Mouse (Mus musculus) MEL (cell line): ENCODE results near the gene Cpm.

Experiments
- CTCF ChIP-seq, 3 experiments: IDR thresholded peaks in 2 of 3; conservative IDR thresholded peaks in 1 of 3; 2 replicates each; pipeline ENCODE4 v1.5.1; 2011 to 2012; ENCODE audit warnings: low read length in 3 of 3, low read depth in 2 of 3, mild to moderate bottlenecking in 2 of 3, improper control_type of control experiment in 1 of 3, inconsistent platforms in 1 of 3, mixed read lengths in 1 of 3, moderate library complexity in 1 of 3; ENCODE audit not compliant: control insufficient read depth in 1 of 3, insufficient read depth in 1 of 3, poor library complexity in 1 of 3, severe bottlenecking in 1 of 3
- EP300 ChIP-seq, 2 experiments: IDR thresholded peaks; 2 replicates each; pipeline ENCODE4 v1.6.1; 2011; ENCODE audit warnings: improper control_type of control experiment in 2 of 2, low read length in 2 of 2, low read depth in 1 of 2, mild to moderate bottlenecking in 1 of 2
- ETS1 ChIP-seq: IDR thresholded peaks from 2 replicates; pipeline ENCODE4 v1.6.1; 2012; ENCODE audit warnings: low read depth, mild to moderate bottlenecking, inconsistent platforms, low read length, improper control_type of control experiment, moderate library complexity
- GABPA ChIP-seq: IDR thresholded peaks from 2 replicates; pipeline ENCODE4 v1.6.1; 2012; ENCODE audit warnings: low read depth, mild to moderate bottlenecking, inconsistent platforms, low read length, improper control_type of control experiment, moderate library complexity
- GATA1 ChIP-seq: IDR thresholded peaks from 2 replicates; pipeline ENCODE4 v1.6.1; 2011; ENCODE audit warnings: low read depth, low read length, improper control_type of control experiment
- HCFC1 ChIP-seq: IDR thresholded peaks from 2 replicates; pipeline ENCODE4 v1.6.1; 2012; ENCODE audit warnings: low read depth, mild to moderate bottlenecking, inconsistent platforms, low read length, improper control_type of control experiment, moderate library complexity
- MAFK ChIP-seq: IDR thresholded peaks from 2 replicates; pipeline ENCODE4 v1.6.1; 2011; ENCODE audit warnings: low read depth, mild to moderate bottlenecking, low read length, improper control_type of control experiment, borderline replicate concordance
- MAX ChIP-seq: IDR thresholded peaks from 2 replicates; pipeline ENCODE4 v1.6.1; 2011; ENCODE audit warnings: low read length, improper control_type of control experiment
- POLR2A ChIP-seq, 2 experiments: IDR thresholded peaks; 2 replicates each; pipeline ENCODE4 v1.6.1; 2011 to 2012; ENCODE audit warnings: low read length in 2 of 2, mild to moderate bottlenecking in 2 of 2, control low read depth in 1 of 2, improper control_type of control experiment in 1 of 2, low read depth in 1 of 2, moderate library complexity in 1 of 2; ENCODE audit not compliant: control insufficient read depth in 1 of 2, insufficient read depth in 1 of 2, poor library complexity in 1 of 2
- SMC3 ChIP-seq: IDR thresholded peaks from 2 replicates; pipeline ENCODE4 v1.6.1; 2011; ENCODE audit warnings: low read depth, low read length, improper control_type of control experiment
- TBP ChIP-seq: IDR thresholded peaks from 2 replicates; pipeline ENCODE4 v1.8.0; 2011; ENCODE audit warnings: low read depth, low read length, improper control_type of control experiment
- ZC3H11A ChIP-seq: IDR thresholded peaks from 2 replicates; pipeline ENCODE4 v1.6.1; 2012; ENCODE audit warnings: low read depth, mild to moderate bottlenecking, inconsistent platforms, low read length, improper control_type of control experiment
- ZMIZ1 ChIP-seq: IDR thresholded peaks from 2 replicates; pipeline ENCODE4 v1.6.1; 2012; ENCODE audit warnings: low read depth, mild to moderate bottlenecking, inconsistent platforms, low read length, improper control_type of control experiment, moderate library complexity

- no peak for TF ChIP-seq HCFC1
- TF ChIP-seq GABPA = no peak
- TF ChIP-seq POLR2A (IDR thresholded peaks at IDR 0.05; ENCODE audit: control insufficient read depth in 1 of 2, insufficient read depth in 1 of 2, low read depth in 1 of 2, low read length in 2 of 2, poor library complexity in 1 of 2) = no peak
- no peak for TF ChIP-seq ZC3H11A
- no peak for TF ChIP-seq EP300 (IDR thresholded peaks at IDR 0.05; ENCODE audit: low read depth in 1 of 2, low read length in 2 of 2)
- no peak for TF ChIP-seq MAFK
- TF ChIP-seq GATA1 = no peak
- TF ChIP-seq SMC3 = no peak
- TF ChIP-seq ZMIZ1 = no peak
- TF ChIP-seq CTCF (IDR thresholded peaks at IDR 0.05 in 2 of 3, conservative IDR thresholded peaks at IDR 0.05 in 1 of 3; ENCODE audit: control insufficient read depth in 1 of 3, insufficient read depth in 1 of 3, low read depth in 2 of 3, low read length in 3 of 3, poor library complexity in 1 of 3, severe bottlenecking in 1 of 3) = no peak
- no peak for TF ChIP-seq ETS1
- TF ChIP-seq MAX = no peak
- no peak for TF ChIP-seq TBP
Measured at GRCm38 (mm10) chr10:117624222-117624621, 5.1 kb upstream of the Cpm start.
